Mouse (Mus musculus): Measurements from ENCODE around the gene Fen1.

GRCm38 (mm10) chr19:10204616-10205001 lies 640 bp upstream of the Fen1 start:
- TF ChIP-seq CTCF (IDR thresholded peaks at IDR 0.05) (peak; percentile 53), EP300 (IDR thresholded peaks at IDR 0.05) (peak; percentile 82; the same call in 1 of the 2 replicates)
